Mouse (Mus musculus): ENCODE data around the gene Col28a1. TPM values are rescaled to one million over a fixed set of nuclear protein-coding genes. Genes with fewer than 3 reads are reported as not detected.

The Col28a1 gene
- polyA plus RNA-seq (2017; shearing (Covaris generic)), result not detected

GRCm38 (mm10) chr6:8192517-8192916 is at the start of gene Col28a1:
Gene Col28a1, minus strand, starts transcription at chr6:8192617.

GRCm38 (mm10) chr6:8209047-8209865 is 16.8 kb upstream of the Col28a1 start, which contains the start of gene Mios:
Gene Mios, plus strand, starts transcription at chr6:8209222.

Other genes with a start within 250 kb of the Col28a1 start
- 10 to 100 TPM; 20.8 to 28.9 TPM for gene Mios, start 16.6 kb upstream of the Col28a1 start, polyA plus RNA-seq (2017; shearing (Covaris generic))
- 10 to 100 TPM; 74.9 to 90.5 TPM for gene Rpa3, start 66.6 kb upstream of the Col28a1 start, polyA plus RNA-seq (2017; shearing (Covaris generic))
- gene Umad1, start 66.7 kb upstream of the Col28a1 start, polyA plus RNA-seq (2017; shearing (Covaris generic)), result 10 to 100 TPM; 13.5 to 25.4 TPM
- 1 to 10 TPM; 1.6 to 2.0 TPM for gene Gm45062, start 66.8 kb upstream of the Col28a1 start, polyA plus RNA-seq (2017; shearing (Covaris generic))

Measured in activated CD4-positive, CD25-positive, alpha-beta regulatory T cell (primary cell).